8 mouse cellular contexts compared by ENCODE assay signal in the genomic region with DNA sequence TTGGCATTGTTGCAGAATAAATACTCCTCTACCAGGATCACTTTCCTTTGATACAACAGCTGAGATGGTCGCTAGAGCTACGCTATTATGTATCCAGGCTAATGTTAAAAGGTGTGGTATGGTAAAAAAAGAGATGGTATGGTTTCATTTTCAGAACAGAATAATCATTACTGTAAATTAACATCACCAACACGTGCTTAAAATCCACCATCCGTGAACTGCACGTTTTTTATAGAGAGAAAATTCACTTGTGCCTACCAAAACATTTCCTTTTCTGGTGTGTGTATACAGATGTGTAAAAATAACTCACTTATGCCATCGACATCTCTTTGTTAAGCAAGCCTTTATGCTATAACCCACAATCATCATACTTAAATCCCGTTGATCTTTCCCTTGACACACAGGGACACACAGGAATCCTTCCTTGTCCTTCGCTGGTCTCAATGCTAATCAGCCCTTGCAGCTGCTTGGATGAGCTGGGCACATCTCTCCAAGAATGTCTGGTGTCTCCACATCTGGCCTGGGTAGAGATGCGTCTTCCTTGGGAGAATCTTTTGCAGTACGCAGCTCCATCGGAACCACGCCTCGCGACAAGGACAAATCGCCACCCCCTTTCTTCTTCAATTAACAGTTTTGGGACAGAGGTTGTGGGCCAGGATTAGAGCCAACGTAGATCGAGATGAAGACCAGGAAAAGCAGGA.
DNase-seq lines count a peak whose midpoint lies in the region; ATAC-seq and TF ChIP-seq lines count a peak whose summit lies in the region.

No protein-coding gene starts in this region.

- 13% methylated on average over 17 of the region's 17 CpGs for WGBS in heart, embryonic 12.5 days
- 18% methylated on average over 17 of the region's 17 CpGs for WGBS in heart, postnatal 0 days

- no peak for ATAC-seq in heart, embryonic 12.5 days (ENCODE audit: insufficient number of reproducible peaks, low FRiP score)
- ATAC-seq in heart, postnatal 0 days (ENCODE audit: insufficient read depth, low read depth): no peak

- H3K4me2 ChIP-seq in heart, embryonic 12.5 days: peak overlapping the region; percentile 75
- H3K4me2 ChIP-seq in heart, postnatal 0 days (ENCODE audit: low read depth, low read length): peak overlapping the region; percentile 88

- TF ChIP-seq EP300 in heart, postnatal 0 days (IDR thresholded peaks at IDR 0.05; ENCODE audit: low read depth): no peak

- no peak overlapping the region for H3K27ac ChIP-seq in heart, embryonic 12.5 days (ENCODE audit: poor library complexity, severe bottlenecking)
- no peak overlapping the region for H3K27ac ChIP-seq in heart, postnatal 0 days (ENCODE audit: low read depth)

- no peaks in the 10 kb centered on the region for H3K36me3 ChIP-seq in heart, embryonic 12.5 days
- H3K36me3 ChIP-seq in heart, postnatal 0 days (replicated peaks; ENCODE audit: control insufficient read depth, insufficient read depth, low read length): no peaks in the 10 kb centered on the region

- H3K9me3 ChIP-seq in heart, embryonic 12.5 days (replicated peaks): no peaks in the 10 kb centered on the region
- no peaks in the 10 kb centered on the region for H3K9me3 ChIP-seq in heart, postnatal 0 days (replicated peaks; ENCODE audit: control insufficient read depth, low read length)

- H3K9ac ChIP-seq in heart, embryonic 12.5 days: no peak overlapping the region
- H3K9ac ChIP-seq in heart, postnatal 0 days (replicated peaks; ENCODE audit: low read depth, low read length): no peak overlapping the region

- peak overlapping the region; percentile 47 for H3K4me3 ChIP-seq in heart, embryonic 12.5 days
- H3K4me3 ChIP-seq in heart, postnatal 0 days (ENCODE audit: low read depth, low read length): peak overlapping the region; percentile 53

- no peak for DNase-seq in heart, adult 9 months (ENCODE audit: low spot score in 2 of 2)
- DNase-seq in R1 (ENCODE audit: low read depth, low spot score): peak; percentile 12
- no peak for DNase-seq in heart, postnatal 0 days (ENCODE audit: low spot score)
- DNase-seq in mesoderm, embryonic 11.5 days (ENCODE audit: low read depth, low spot score): peak; percentile 41
- DNase-seq in thymus, postnatal 25 days: no peak
- no peak for DNase-seq in urinary bladder, postnatal 25 days (ENCODE audit: low spot score)
- no peak for DNase-seq in layer of hippocampus, adult 9-11 months

- peaks cover 80% of the 10 kb centered on the region for H3K27me3 ChIP-seq in heart, embryonic 12.5 days (replicated peaks)
- H3K27me3 ChIP-seq in heart, postnatal 0 days (ENCODE audit: control insufficient read depth, insufficient read depth, low read length): peaks cover 54% of the 10 kb centered on the region

- TF ChIP-seq CTCF in heart, postnatal 0 days (IDR thresholded peaks at IDR 0.05; ENCODE audit: low read depth): no peak

- H3K4me1 ChIP-seq in heart, embryonic 12.5 days (replicated peaks): peaks cover 14% of the 10 kb centered on the region
- peaks cover 8% of the 10 kb centered on the region; the same call in 1 of the 2 replicates for H3K4me1 ChIP-seq in heart, postnatal 0 days (ENCODE audit: control insufficient read depth, insufficient read depth)

Comparison
In these comparisons a context has a peak if more than half of its experiments do, and no peak if none do; other contexts are left out.
1. DNase-seq: peak in R1 (single experiment) and mesoderm, embryonic 11.5 days (single experiment); none in heart, adult 9 months (0 of 2), heart, postnatal 0 days (single experiment), thymus, postnatal 25 days (single experiment), urinary bladder, postnatal 25 days (single experiment) and layer of hippocampus, adult 9-11 months (single experiment).